Mouse (Mus musculus) stomach, embryonic 16.5 days (tissue): ENCODE measurements around the gene Gm49345. TPM values are rescaled to one million over a fixed set of nuclear protein-coding genes. Genes with fewer than 3 reads are reported as not detected.
A peak's percentile ranks its signal among the peaks of the same experiment; 100 is the strongest.

ENCODE experiments used
- ATAC-seq: fragments of 200-750 bp; cut with Nextera tagmentation; 2 replicates; pipeline ENCODE4 v1.8.0; 2017; ENCODE audit warnings: moderate number of reproducible peaks, moderate TSS enrichment; ENCODE audit not compliant: insufficient read depth, low FRiP score
- H3K27ac ChIP-seq: fragments of 300-500 bp; sonication (generic); 2 replicates; pipeline ENCODE4 v1.5.1; 2014; ENCODE audit warnings: low read length
- H3K27me3 ChIP-seq: fragments of 300-500 bp; sonication (generic); 2 replicates; pipeline ENCODE4 v1.6.1; 2014; ENCODE audit warnings: low read length, control low read depth, mixed read lengths; ENCODE audit not compliant: control insufficient read depth, insufficient read depth
- H3K36me3 ChIP-seq: fragments of 300-500 bp; sonication (generic); 2 replicates; pipeline ENCODE4 v1.6.1; 2014; ENCODE audit warnings: low read length; ENCODE audit not compliant: control insufficient read depth, insufficient read depth
- H3K4me1 ChIP-seq: fragments of 300-500 bp; sonication (generic); 2 replicates; pipeline ENCODE4 v1.6.1; 2014; ENCODE audit warnings: low read length, control low read depth, mixed read lengths; ENCODE audit not compliant: control insufficient read depth, insufficient read depth
- H3K4me2 ChIP-seq: fragments of 300-500 bp; sonication (generic); 2 replicates; pipeline ENCODE4 v1.6.1; 2014; ENCODE audit warnings: low read depth, low read length, mixed read lengths
- H3K4me3 ChIP-seq: fragments of 300-500 bp; sonication (generic); replicated peaks from 2 replicates; pipeline ENCODE4 v1.5.1; 2014; ENCODE audit warnings: mild to moderate bottlenecking, low read length
- H3K9ac ChIP-seq: fragments of 300-500 bp; sonication (generic); 2 replicates; pipeline ENCODE4 v1.6.1; 2014; ENCODE audit warnings: low read length
- H3K9me3 ChIP-seq: fragments of 300-500 bp; sonication (generic); replicated peaks from 2 replicates; pipeline ENCODE4 v1.6.1; 2016; ENCODE audit warnings: low read length, control low read depth; ENCODE audit not compliant: control insufficient read depth
- WGBS: fragments of 180-500 bp; shearing (Covaris S2); extraction: QIAGEN DNeasy Blood & Tissue Kit; methylation state at CpG from one replicate; pipeline ENCODE4 v1.1.7; 2014; 5-methylcytosine and 5-hydroxymethylcytosine counted together
- polyA plus RNA-seq: library from polyadenylated mRNA; unstranded; fragments of >200 nt; fragmentation: Nextera tagmentation; extraction: Ambion mirVana; gene quantifications from 2 replicates; pipeline ENCODE4 v1.2.1, GENCODE M21; 2015

The Gm49345 gene
- polyA plus RNA-seq, 1 experiment from 2014 or later: not detected

- 73% methylated on average over 5 of the region's 5 CpGs for WGBS
- ATAC-seq: no peak
These were observed 64.9 kb downstream of the Gm49345 start for GRCm38 (mm10) chr13:67572591-67573189.

GRCm38 (mm10) chr13:67553730-67554129, 83.8 kb downstream of the Gm49345 start, which contains the start of gene Zfp748:
Gene Zfp748, minus strand, starts transcription at chr13:67553830.
- Histone ChIP-seq H3K4me1 (peaks cover 12% of the 10 kb centered on the region), H3K9ac (peak within 1 kb of the TSS; percentile 94), H3K27ac (peak within 1 kb of the TSS; percentile 95), H3K27me3 (no peaks in the 10 kb centered on the region), H3K9me3 (no peaks in the 10 kb centered on the region), H3K4me3 (peak within 1 kb of the TSS; percentile 96), H3K36me3 (no peaks in the 10 kb centered on the region), H3K4me2 (peak within 1 kb of the TSS; percentile 94)
- WGBS: 70% methylated on average over 4 of the region's 4 CpGs
- no peak for ATAC-seq

More at GRCm38 (mm10) chr13:67572591-67573189, 64.9 kb downstream of the Gm49345 start:
- no peaks in the 10 kb centered on the region for H3K9me3 ChIP-seq
- H3K4me3 ChIP-seq: no peak overlapping the region
- no peak overlapping the region for H3K4me2 ChIP-seq
- H3K36me3 ChIP-seq: no peaks in the 10 kb centered on the region
- no peaks in the 10 kb centered on the region for H3K27me3 ChIP-seq
- H3K4me1 ChIP-seq: no peaks in the 10 kb centered on the region
- no peak overlapping the region for H3K27ac ChIP-seq
- no peak overlapping the region for H3K9ac ChIP-seq

GRCm38 (mm10) chr13:67552505-67553346, 84.8 kb downstream of the Gm49345 start:
- peak; percentile 98 for ATAC-seq
- Histone ChIP-seq H3K9ac (peak overlapping the region; percentile 94), H3K4me3 (peak overlapping the region; percentile 96), H3K4me2 (peak overlapping the region; percentile 94), H3K4me1 (peaks cover 12% of the 10 kb centered on the region), H3K36me3 (no peaks in the 10 kb centered on the region), H3K27ac (peak overlapping the region; percentile 95), H3K9me3 (no peaks in the 10 kb centered on the region), H3K27me3 (no peaks in the 10 kb centered on the region)
- WGBS: under 1% methylated on average over 44 of the region's 44 CpGs

GRCm38 (mm10) chr13:67545941-67546340, 91.6 kb downstream of the Gm49345 start:
- no peak overlapping the region for H3K27ac ChIP-seq
- no peak overlapping the region for H3K4me3 ChIP-seq
- no peaks in the 10 kb centered on the region for H3K4me1 ChIP-seq
- no peak for ATAC-seq
- H3K4me2 ChIP-seq: no peak overlapping the region
- 92% methylated on average over 1 of the region's 1 CpGs for WGBS
- 0 out of 2 replicates have a peak, but pooled peaks cover 3% of the 10 kb centered on the region for H3K9me3 ChIP-seq
- no peaks in the 10 kb centered on the region for H3K27me3 ChIP-seq
- no peak overlapping the region for H3K9ac ChIP-seq
- peaks cover 24% of the 10 kb centered on the region for H3K36me3 ChIP-seq

Other genes starting within 250 kb of the Gm49345 start
- gene Zfp429, start 237.9 kb downstream of the Gm49345 start, polyA plus RNA-seq: 6.7 TPM in 2 replicates
- gene Zfp459, start 216.4 kb downstream of the Gm49345 start, polyA plus RNA-seq: 0.75 and 1.2 TPM in 2 replicates
- 8.9 and 9.8 TPM in 2 replicates for gene Zfp874a, start 186.1 kb downstream of the Gm49345 start, polyA plus RNA-seq
- gene Zfp874b, start 153.5 kb downstream of the Gm49345 start, polyA plus RNA-seq: 2.8 and 2.9 TPM in 2 replicates
- 12.8 and 14.2 TPM in 2 replicates for gene Zfp58, start 137.2 kb downstream of the Gm49345 start, polyA plus RNA-seq
- not detected in 2 replicates for gene Gm26965, start 111.6 kb downstream of the Gm49345 start, polyA plus RNA-seq
- 21.2 and 21.3 TPM in 2 replicates for gene Zfp87, start 111.6 kb downstream of the Gm49345 start, polyA plus RNA-seq
- 11.2 and 12.4 TPM in 2 replicates for gene Zfp748, start 83.9 kb downstream of the Gm49345 start, polyA plus RNA-seq
- 3.7 and 3.8 TPM in 2 replicates for gene Zfp729b, start 28.1 kb downstream of the Gm49345 start, polyA plus RNA-seq
- 2.4 and 2.5 TPM in 2 replicates for gene Zfp729a, start within 50 bp of the Gm49345 start, polyA plus RNA-seq
- 10.9 and 11.1 TPM in 2 replicates for gene Zfp738, start 49.3 kb upstream of the Gm49345 start, polyA plus RNA-seq
- 6.4 and 7.1 TPM in 2 replicates for gene Zfp65, start 91.4 kb upstream of the Gm49345 start, polyA plus RNA-seq
- gene Zfp85, start 117.5 kb upstream of the Gm49345 start, polyA plus RNA-seq: 3.6 and 4.4 TPM in 2 replicates
- gene Zfp493, start 141.9 kb upstream of the Gm49345 start, polyA plus RNA-seq: 2.7 TPM in 2 replicates
- 5.6 and 5.9 TPM in 2 replicates for gene Zfp273, start 176.0 kb upstream of the Gm49345 start, polyA plus RNA-seq
- gene Gm10037, start 193.3 kb upstream of the Gm49345 start, polyA plus RNA-seq: 2.3 and 3.0 TPM in 2 replicates
- gene BC048507, start 225.6 kb upstream of the Gm49345 start, polyA plus RNA-seq: not detected in 2 replicates